Mouse (Mus musculus): ENCODE measurements around the gene Ovol3.

The Ovol3 gene

GRCm38 (mm10) chr7:30194101-30194831, 41.3 kb downstream of the Ovol3 start:
- peak in 1 of 2 experiments; percentile 30 for DNase-seq (ENCODE audit: low spot score in 2 of 2)

GRCm38 (mm10) chr7:30193581-30194100, 41.9 kb downstream of the Ovol3 start:
- peak; percentile 78 to 84 for DNase-seq (ENCODE audit: low spot score in 2 of 2)

GRCm38 (mm10) chr7:30193013-30193412, 42.5 kb downstream of the Ovol3 start:
- DNase-seq (ENCODE audit: low spot score in 2 of 2) = no peak

- no peak for DNase-seq (ENCODE audit: low spot score in 2 of 2)
These were observed 43.4 kb downstream of the Ovol3 start for GRCm38 (mm10) chr7:30192088-30192487.

GRCm38 (mm10) chr7:30189116-30189491, 46.4 kb downstream of the Ovol3 start:
- no peak for DNase-seq (ENCODE audit: low spot score in 2 of 2)

- no peak for DNase-seq (ENCODE audit: low spot score in 2 of 2)
These were observed 47.0 kb downstream of the Ovol3 start for GRCm38 (mm10) chr7:30188344-30189115.

GRCm38 (mm10) chr7:30184641-30185348, 50.7 kb downstream of the Ovol3 start:
- DNase-seq (ENCODE audit: low spot score in 2 of 2) = no peak

GRCm38 (mm10) chr7:30183879-30184289, 51.6 kb downstream of the Ovol3 start, which contains the start of gene Cox7a1:
Gene Cox7a1, plus strand, starts transcription at chr7:30184144.
- DNase-seq (ENCODE audit: low spot score in 2 of 2) = peak; percentile 81 to 86

All from urinary bladder, postnatal 36 days (tissue).